Mouse (Mus musculus): ENCODE results near the gene Pcnp. TPM values are rescaled to one million over a fixed set of nuclear protein-coding genes. Genes with fewer than 3 reads are reported as not detected.

Pcnp gene
- total and polyA plus RNA-seq, 3 experiments: 67.4 to 177 (median 154) TPM

GRCm38 (mm10) chr16:56037138-56038010 is 7.8 kb upstream of the Pcnp start, which contains the start of gene Trmt10c (continued):
- TF ChIP-seq MXI1 (IDR thresholded peaks at IDR 0.05; ENCODE audit: low read depth, low read length): peak; percentile 98
- TF ChIP-seq RCOR1 (conservative IDR thresholded peaks at IDR 0.05; ENCODE audit: low read depth, low read length): peak; percentile 90
- no peak for TF ChIP-seq USF1 (IDR thresholded peaks at IDR 0.05; ENCODE audit: low read depth, low read length)
- peak; percentile 93 for TF ChIP-seq HCFC1 (IDR thresholded peaks at IDR 0.05; ENCODE audit: low read depth, low read length)
- TF ChIP-seq TCF12 (IDR thresholded peaks at IDR 0.05; ENCODE audit: low read depth, low read length): peak; percentile 94
- no peak; the same call in 1 of the 2 replicates for TF ChIP-seq GABPA (IDR thresholded peaks at IDR 0.05; ENCODE audit: insufficient replicate concordance, low read depth, low read length)

- in situ Hi-C loops (cut with MboI; ENCODE audit: low pct_ligation_motif_present, low pct_unique_long_range_greater_than_20kb, low sequenced_read_pairs) (no loop called here), dilution Hi-C loops (cut with MboI; ENCODE audit: extremely low pct_ligation_motif_present, extremely low pct_unique_long_range_greater_than_20kb, low sequenced_read_pairs) (no loop called here)
- Histone ChIP-seq H3K27me3 (replicated peaks) (no peaks in the 10 kb centered on the region), H3K9ac (ENCODE audit: insufficient read depth, low read depth) (peak overlapping the region; percentile 94), H3K36me3 (replicated peaks in 1 of 2; ENCODE audit: control insufficient read depth in 1 of 2, insufficient read depth in 1 of 2, low read length in 1 of 2) (peaks cover 19 to 43% of the 10 kb centered on the region in 2 experiments), H3K4me1 (ENCODE audit: control insufficient read depth in 1 of 2, insufficient read depth in 2 of 2) (peaks cover 9 to 50% of the 10 kb centered on the region in 2 experiments), H3K9me3 (replicated peaks; ENCODE audit: low read length) (no peaks in the 10 kb centered on the region), H3K4me3 (replicated peaks in 1 of 3; ENCODE audit: low read depth in 2 of 3, low read length in 2 of 3, poor library complexity in 1 of 3) (peak overlapping the region; percentile 85 to 98 (median 94)), H3K4me2 (ENCODE audit: insufficient read depth, low read depth, poor library complexity, severe bottlenecking) (peak overlapping the region; percentile 97), H3K79me2 (replicated peaks; ENCODE audit: control insufficient read depth, extremely low read depth, insufficient read depth, poor library complexity, severe bottlenecking) (peaks cover 44% of the 10 kb centered on the region), H3K27ac (ENCODE audit: insufficient read depth, low read depth) (no peak overlapping the region)
- no peak for DNase-seq (ENCODE audit: extremely low read depth)
- no peak for TF ChIP-seq PAX5 (IDR thresholded peaks at IDR 0.05; ENCODE audit: low read length)
- no peak for TF ChIP-seq E2F4 (IDR thresholded peaks at IDR 0.05; ENCODE audit: insufficient replicate concordance, low read depth, low read length)
- no peak for TF ChIP-seq CHD1 (IDR thresholded peaks at IDR 0.05; ENCODE audit: low read depth, low read length)
- TF ChIP-seq IRF4 (IDR thresholded peaks at IDR 0.05; ENCODE audit: low read depth, low read length): no peak
- no peak for TF ChIP-seq MEF2A (IDR thresholded peaks at IDR 0.05; ENCODE audit: borderline replicate concordance, low read depth, low read length)
- TF ChIP-seq JUND (conservative IDR thresholded peaks at IDR 0.05; ENCODE audit: low read depth, low read length): no peak
- TF ChIP-seq POLR2A (IDR thresholded peaks at IDR 0.05; ENCODE audit: low read depth, low read length): no peak
- no peak for TF ChIP-seq RAD21 (IDR thresholded peaks at IDR 0.05; ENCODE audit: low read depth, low read length)
- TF ChIP-seq USF2 (conservative IDR thresholded peaks at IDR 0.05; ENCODE audit: low read depth, low read length): no peak
- no peak for TF ChIP-seq MXI1 (IDR thresholded peaks at IDR 0.05; ENCODE audit: low read depth, low read length)
Measured at GRCm38 (mm10) chr16:56036501-56036900, 7.0 kb upstream of the Pcnp start.

GRCm38 (mm10) chr16:56034566-56034965 is 5.0 kb upstream of the Pcnp start:
- in situ Hi-C loops (cut with MboI; ENCODE audit: low pct_ligation_motif_present, low pct_unique_long_range_greater_than_20kb, low sequenced_read_pairs): loop anchor here (5.0 kb wide), 1 partner anchor 33 kb away; no protein-coding TSS in a partner anchor
- Histone ChIP-seq H3K36me3 (replicated peaks in 1 of 2; ENCODE audit: control insufficient read depth in 1 of 2, insufficient read depth in 1 of 2, low read length in 1 of 2) (peaks cover 19 to 49% of the 10 kb centered on the region in 2 experiments), H3K9me3 (replicated peaks; ENCODE audit: low read length) (no peaks in the 10 kb centered on the region), H3K4me2 (ENCODE audit: insufficient read depth, low read depth, poor library complexity, severe bottlenecking) (no peak overlapping the region), H3K4me1 (ENCODE audit: control insufficient read depth in 1 of 2, insufficient read depth in 2 of 2) (peaks cover 15 to 63% of the 10 kb centered on the region in 2 experiments), H3K9ac (ENCODE audit: insufficient read depth, low read depth) (no peak overlapping the region), H3K27ac (ENCODE audit: insufficient read depth, low read depth) (no peak overlapping the region), H3K27me3 (replicated peaks) (no peaks in the 10 kb centered on the region), H3K79me2 (replicated peaks; ENCODE audit: control insufficient read depth, extremely low read depth, insufficient read depth, poor library complexity, severe bottlenecking) (peaks cover 54% of the 10 kb centered on the region), H3K4me3 (replicated peaks in 1 of 3; ENCODE audit: low read depth in 2 of 3, low read length in 2 of 3, poor library complexity in 1 of 3) (no peak overlapping the region)
- dilution Hi-C loops (cut with MboI; ENCODE audit: extremely low pct_ligation_motif_present, extremely low pct_unique_long_range_greater_than_20kb, low sequenced_read_pairs): no loop called here
- DNase-seq (ENCODE audit: extremely low read depth): no peak
- TF ChIP-seq ZNF384 (IDR thresholded peaks at IDR 0.05; ENCODE audit: low read depth, low read length) (no peak), MXI1 (IDR thresholded peaks at IDR 0.05; ENCODE audit: low read depth, low read length) (no peak), SMC3 (IDR thresholded peaks at IDR 0.05; ENCODE audit: low read depth, low read length) (no peak), MAX (IDR thresholded peaks at IDR 0.05; ENCODE audit: low read length) (no peak), BHLHE40 (IDR thresholded peaks at IDR 0.05; ENCODE audit: low read depth, low read length) (no peak), NRF1 (IDR thresholded peaks at IDR 0.05; ENCODE audit: low read depth, low read length) (no peak), E2F4 (IDR thresholded peaks at IDR 0.05; ENCODE audit: insufficient replicate concordance, low read depth, low read length) (no peak), CTCF (conservative IDR thresholded peaks at IDR 0.05 in 1 of 2, IDR thresholded peaks at IDR 0.05 in 1 of 2; ENCODE audit: low read depth in 2 of 2, low read length in 2 of 2) (no peak), GABPA (IDR thresholded peaks at IDR 0.05; ENCODE audit: insufficient replicate concordance, low read depth, low read length) (no peak), RCOR1 (conservative IDR thresholded peaks at IDR 0.05; ENCODE audit: low read depth, low read length) (no peak), EP300 (IDR thresholded peaks at IDR 0.05; ENCODE audit: low read length) (no peak), CHD2 (IDR thresholded peaks at IDR 0.05; ENCODE audit: low read length) (no peak), ZC3H11A (IDR thresholded peaks at IDR 0.05; ENCODE audit: low read depth, low read length) (no peak)
